Mouse (Mus musculus): ENCODE results near the gene Ubl4a. TPM values are rescaled to one million over a fixed set of nuclear protein-coding genes. Genes with fewer than 3 reads are reported as not detected.

Gene Ubl4a
- polyA plus RNA-seq, 1 experiment: 52.2 TPM

Other genes starting within 250 kb of the Ubl4a start
- not detected in 2 replicates for gene Opn1mw, start 245.8 kb downstream of the Ubl4a start, polyA plus RNA-seq (2012; rRNA removed)
- gene Mecp2, start 237.9 kb downstream of the Ubl4a start, polyA plus RNA-seq (2012; rRNA removed): 3.1 and 3.3 TPM in 2 replicates
- not detected in 2 replicates for gene Tex28, start 205.4 kb downstream of the Ubl4a start, polyA plus RNA-seq (2012; rRNA removed)
- 0.04 TPM in 1 of 2 replicates, not detected in the other for gene Tktl1, start 196.0 kb downstream of the Ubl4a start, polyA plus RNA-seq (2012; rRNA removed)
- 553 and 589 TPM in 2 replicates for gene Flna, start 123.4 kb downstream of the Ubl4a start, polyA plus RNA-seq (2012; rRNA removed)
- 44.3 and 48.8 TPM in 2 replicates for gene Emd, start 118.5 kb downstream of the Ubl4a start, polyA plus RNA-seq (2012; rRNA removed)
- gene Rpl10, start 102.4 kb downstream of the Ubl4a start, polyA plus RNA-seq (2012; rRNA removed): 1,702 and 1,771 TPM in 2 replicates
- 63.1 and 89.6 TPM in 2 replicates for gene Taz, start 91.3 kb downstream of the Ubl4a start, polyA plus RNA-seq (2012; rRNA removed)
- 20.5 and 25.7 TPM in 2 replicates for gene Dnase1l1, start 90.9 kb downstream of the Ubl4a start, polyA plus RNA-seq (2012; rRNA removed)
- 141 and 214 TPM in 2 replicates for gene Atp6ap1, start 76.1 kb downstream of the Ubl4a start, polyA plus RNA-seq (2012; rRNA removed)
- 138 and 150 TPM in 2 replicates for gene Gdi1, start 68.2 kb downstream of the Ubl4a start, polyA plus RNA-seq (2012; rRNA removed)
- gene Fam50a, start 60.2 kb downstream of the Ubl4a start, polyA plus RNA-seq (2012; rRNA removed): 7.1 and 8.9 TPM in 2 replicates
- gene Plxna3, start 44.2 kb downstream of the Ubl4a start, polyA plus RNA-seq (2012; rRNA removed): 3.0 and 5.0 TPM in 2 replicates
- gene Lage3, start 19.6 kb downstream of the Ubl4a start, polyA plus RNA-seq (2012; rRNA removed): 45.0 and 58.7 TPM in 2 replicates
- 13.6 and 15.2 TPM in 2 replicates for gene Slc10a3, start 131 bp upstream of the Ubl4a start, polyA plus RNA-seq (2012; rRNA removed)
- gene Fam3a, start 20.1 kb upstream of the Ubl4a start, polyA plus RNA-seq (2012; rRNA removed): 25.0 and 28.0 TPM in 2 replicates
- gene Ikbkg, start 20.1 kb upstream of the Ubl4a start, polyA plus RNA-seq (2012; rRNA removed): 7.0 and 12.6 TPM in 2 replicates
- 40.5 and 60.0 TPM in 2 replicates for gene G6pdx, start 56.0 kb upstream of the Ubl4a start, polyA plus RNA-seq (2012; rRNA removed)
- not detected in 2 replicates for gene Gm6880, start 108.2 kb upstream of the Ubl4a start, polyA plus RNA-seq (2012; rRNA removed)
- not detected in 2 replicates for gene Olfr1326-ps1, start 201.7 kb upstream of the Ubl4a start, polyA plus RNA-seq (2012; rRNA removed)
- not detected in 2 replicates for gene Olfr1325, start 219.5 kb upstream of the Ubl4a start, polyA plus RNA-seq (2012; rRNA removed)